Comparison of ENCODE assay signal across 8 mouse cellular contexts in the genomic region with DNA sequence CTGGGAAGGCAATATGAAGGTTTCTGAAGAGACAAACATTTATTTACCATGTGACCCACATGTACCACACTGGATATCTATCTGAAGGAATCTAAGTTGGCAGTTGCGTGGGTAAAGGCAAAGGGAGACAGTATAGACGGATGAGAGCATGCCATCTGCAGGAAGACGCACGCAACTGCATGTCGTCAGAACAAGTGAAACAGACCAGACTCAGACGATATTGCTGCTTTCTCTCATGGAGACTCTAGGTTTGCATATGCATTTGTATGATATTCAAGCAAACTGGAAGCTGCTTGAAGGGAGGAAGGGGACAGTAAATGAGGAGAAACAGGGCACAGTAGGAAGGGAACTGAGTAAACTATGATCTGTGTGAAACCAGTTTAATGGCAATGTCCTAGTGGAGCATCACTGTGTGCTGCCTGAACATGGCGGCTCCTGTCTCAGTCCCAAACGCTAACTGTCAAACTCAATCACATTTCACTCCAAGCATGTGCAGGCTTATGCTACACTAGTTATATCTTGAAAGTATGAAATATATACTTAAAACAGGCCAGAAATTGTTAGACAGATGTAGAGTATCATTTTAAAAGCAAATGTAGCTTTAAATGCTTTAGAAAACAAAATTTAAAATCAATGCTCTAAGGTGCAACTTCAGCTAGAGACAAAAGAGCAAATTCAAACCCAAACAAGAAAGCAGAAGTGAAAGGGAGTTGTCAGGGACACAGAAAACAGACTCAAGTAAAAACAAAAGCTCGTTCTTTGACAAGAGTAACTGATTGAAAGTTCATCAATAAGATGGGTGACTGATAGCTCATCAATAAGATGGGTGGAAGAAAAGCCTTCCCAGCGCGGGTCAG. TPM values are rescaled to one million over a fixed set of nuclear protein-coding genes. Genes with fewer than 3 reads are reported as not detected.
DNase-seq lines count a peak whose midpoint lies in the region; ATAC-seq and TF ChIP-seq lines count a peak whose summit lies in the region.

No protein-coding gene starts in this region.

- no peak overlapping the region for H3K4me2 ChIP-seq in forebrain, postnatal 0 days (ENCODE audit: low read depth)
- H3K4me2 ChIP-seq in forebrain, embryonic 12.5 days = no peak overlapping the region
- no peak overlapping the region for H3K4me2 ChIP-seq in forebrain, embryonic 16.5 days (ENCODE audit: low read length)

- no peak for TF ChIP-seq POLR2A in testis, adult 2 months (IDR thresholded peaks at IDR 0.05; ENCODE audit: control insufficient read depth, low read depth, low read length)

- H3K4me1 ChIP-seq in forebrain, postnatal 0 days (ENCODE audit: insufficient read depth) = no peaks in the 10 kb centered on the region
- no peaks in the 10 kb centered on the region for H3K4me1 ChIP-seq in forebrain, embryonic 12.5 days
- no peaks in the 10 kb centered on the region for H3K4me1 ChIP-seq in testis, adult 2 months (ENCODE audit: control insufficient read depth, insufficient read depth, low read length)
- no peaks in the 10 kb centered on the region for H3K4me1 ChIP-seq in forebrain, embryonic 16.5 days (replicated peaks; ENCODE audit: control insufficient read depth, insufficient read depth, low read length)

- intact Hi-C loops in left cerebral cortex, postnatal 10 days (cut with DNase I) = no loop called here

- no peak overlapping the region for H3K4me3 ChIP-seq in forebrain, postnatal 0 days (ENCODE audit: low read depth, low read length)
- no peak overlapping the region for H3K4me3 ChIP-seq in forebrain, embryonic 12.5 days (replicated peaks)
- no peak overlapping the region for H3K4me3 ChIP-seq in testis, adult 2 months (ENCODE audit: control insufficient read depth, low read depth, low read length)
- H3K4me3 ChIP-seq in forebrain, embryonic 16.5 days (replicated peaks; ENCODE audit: low read length) = no peak overlapping the region

- TF ChIP-seq CTCF in forebrain, postnatal 0 days (IDR thresholded peaks at IDR 0.05; ENCODE audit: low read depth) = peak; percentile 64
- peak; percentile 43; the same call in 1 of the 2 replicates for TF ChIP-seq CTCF in testis, adult 2 months (IDR thresholded peaks at IDR 0.05; ENCODE audit: control insufficient read depth, insufficient read depth, insufficient replicate concordance, low read depth, low read length)

- DNase-seq in forebrain, postnatal 0 days = peak; percentile 41
- no peak for DNase-seq in testis, postnatal 10 days (ENCODE audit: low spot score)
- peak; percentile 79 for DNase-seq in induced T-regulatory cell, adult 2 months (ENCODE audit: low read depth)
- DNase-seq in naive thymus-derived CD4-positive, alpha-beta T cell, adult 2 months (ENCODE audit: low read depth) = peak; percentile 82
- DNase-seq in left cerebral cortex, postnatal 10 days (ENCODE audit: extremely low spot score in 1 of 2, low spot score in 2 of 2) = no peak

- H3K27ac ChIP-seq in forebrain, postnatal 0 days (ENCODE audit: low read depth, low read length) = no peak overlapping the region
- H3K27ac ChIP-seq in forebrain, embryonic 12.5 days = no peak overlapping the region
- H3K27ac ChIP-seq in testis, adult 2 months (ENCODE audit: control insufficient read depth, insufficient read depth, low read depth, low read length) = no peak overlapping the region
- no peak overlapping the region for H3K27ac ChIP-seq in forebrain, embryonic 16.5 days (ENCODE audit: low read length)

- peak; percentile 53 for ATAC-seq in forebrain, postnatal 0 days
- no peak for ATAC-seq in forebrain, embryonic 12.5 days (ENCODE audit: low FRiP score)
- ATAC-seq in forebrain, embryonic 16.5 days = no peak

- 0 out of 2 replicates have a peak, but pooled peaks cover 6% of the 10 kb centered on the region for H3K36me3 ChIP-seq in forebrain, postnatal 0 days (ENCODE audit: insufficient read depth)
- peaks cover 38% of the 10 kb centered on the region for H3K36me3 ChIP-seq in forebrain, embryonic 12.5 days (replicated peaks)
- H3K36me3 ChIP-seq in testis, adult 2 months (ENCODE audit: control insufficient read depth, insufficient read depth, low read length) = no peaks in the 10 kb centered on the region
- H3K36me3 ChIP-seq in forebrain, embryonic 16.5 days (ENCODE audit: control insufficient read depth, insufficient read depth) = no peaks in the 10 kb centered on the region

- no peaks in the 10 kb centered on the region for H3K27me3 ChIP-seq in forebrain, postnatal 0 days (ENCODE audit: insufficient read depth, low read length)
- H3K27me3 ChIP-seq in forebrain, embryonic 12.5 days = no peaks in the 10 kb centered on the region
- H3K27me3 ChIP-seq in testis, adult 2 months (ENCODE audit: control insufficient read depth, insufficient read depth, low read length) = no peaks in the 10 kb centered on the region
- H3K27me3 ChIP-seq in forebrain, embryonic 16.5 days (replicated peaks; ENCODE audit: control insufficient read depth, insufficient read depth, low read length) = no peaks in the 10 kb centered on the region

- H3K9me3 ChIP-seq in forebrain, postnatal 0 days (ENCODE audit: low read length) = no peaks in the 10 kb centered on the region
- no peaks in the 10 kb centered on the region for H3K9me3 ChIP-seq in forebrain, embryonic 12.5 days
- H3K9me3 ChIP-seq in forebrain, embryonic 16.5 days (ENCODE audit: control insufficient read depth, low read length) = no peaks in the 10 kb centered on the region

- 68% methylated on average over 11 of the region's 11 CpGs for WGBS in forebrain, postnatal 0 days
- 69% methylated on average over 11 of the region's 11 CpGs for WGBS in forebrain, embryonic 12.5 days
- WGBS in forebrain, embryonic 16.5 days = 67% methylated on average over 11 of the region's 11 CpGs

- H3K9ac ChIP-seq in forebrain, postnatal 0 days = no peak overlapping the region
- no peak overlapping the region for H3K9ac ChIP-seq in forebrain, embryonic 12.5 days
- no peak overlapping the region for H3K9ac ChIP-seq in forebrain, embryonic 16.5 days (replicated peaks; ENCODE audit: low read depth, low read length)

RNA-seq across cellular contexts. Expression of a gene that starts 24.2 kb away (rescaled TPM):
- 19.2 and 33.8 TPM in 2 replicates for total RNA-seq in forebrain, postnatal 0 days (2014; rRNA removed)
- 19.8 and 29.3 TPM in 2 replicates for polyA plus RNA-seq in forebrain, postnatal 0 days (2015; fragmentation: Nextera tagmentation; extraction: Ambion mirVana)
- polyA plus RNA-seq in forebrain, embryonic 12.5 days (2016; fragmentation: Nextera tagmentation; extraction: Ambion mirVana) = 77.6 and 80.9 TPM in 2 replicates
- 29.3 and 38.0 TPM in 2 replicates for polyA plus RNA-seq in testis, adult 2 months (2012; rRNA removed)
- 27.4 and 33.3 TPM in 2 replicates for polyA plus RNA-seq in forebrain, embryonic 16.5 days (2015; fragmentation: Nextera tagmentation; extraction: Ambion mirVana)
- total RNA-seq in left cerebral cortex, postnatal 10 days (2021) = 10 to 100 TPM; 12.5 to 13.2 TPM

RNA-seq across cellular contexts. Expression of a gene that starts 30.0 kb away (rescaled TPM):
- 2.0 and 2.8 TPM in 2 replicates for total RNA-seq in forebrain, postnatal 0 days (2014; rRNA removed)
- 4.8 and 5.6 TPM in 2 replicates for polyA plus RNA-seq in forebrain, postnatal 0 days (2015; fragmentation: Nextera tagmentation; extraction: Ambion mirVana)
- polyA plus RNA-seq in forebrain, embryonic 12.5 days (2016; fragmentation: Nextera tagmentation; extraction: Ambion mirVana) = 44.7 and 51.6 TPM in 2 replicates
- polyA plus RNA-seq in testis, adult 2 months (2012; rRNA removed) = 74.4 and 92.1 TPM in 2 replicates
- 12.1 and 16.4 TPM in 2 replicates for polyA plus RNA-seq in forebrain, embryonic 16.5 days (2015; fragmentation: Nextera tagmentation; extraction: Ambion mirVana)
- 1 to 10 TPM; 1.2 to 1.7 TPM for total RNA-seq in left cerebral cortex, postnatal 10 days (2021)

Comparison
In these comparisons a context has a peak if more than half of its experiments do, and no peak if none do; other contexts are left out.
1. DNase-seq: peak in forebrain, postnatal 0 days (single experiment), induced T-regulatory cell, adult 2 months (single experiment) and naive thymus-derived CD4-positive, alpha-beta T cell, adult 2 months (single experiment); none in testis, postnatal 10 days (single experiment) and left cerebral cortex, postnatal 10 days (0 of 2).